Mouse (Mus musculus) left cerebral cortex, adult 2 months (tissue): Measurements from ENCODE around the gene Hcfc2. TPM values are rescaled to one million over a fixed set of nuclear protein-coding genes. Genes with fewer than 3 reads are reported as not detected.

Source experiments
- DNase-seq, 2 experiments: peaks; one replicate each; pipeline ENCODE4 v3.0.0; 2021 to 2022; ENCODE audit warnings: low spot score in 2 of 2, mixed read lengths in 1 of 2; ENCODE audit errors: extremely low spot score in 1 of 2
- H3K27ac ChIP-seq: fragments of 200-600 bp; 2 replicates; pipeline ENCODE4 v1.8.1; 2022
- H3K4me3 ChIP-seq: fragments of 200-600 bp; 2 replicates; pipeline ENCODE4 v1.8.1; 2022
- CTCF ChIP-seq: fragments of 200-600 bp; IDR thresholded peaks from 2 replicates; pipeline ENCODE4 v1.8.1; 2022; ENCODE audit warnings: antibody characterized with exemption, mild to moderate bottlenecking, moderate library complexity
- intact Hi-C: fragments of 180-260 bp; cut with DNase I; formaldehyde crosslinking; loops from one replicate; pipeline ENCODE4 v1.15.1; 2025
- total RNA-seq, 2 experiments: library from RNA; stranded (reverse); gene quantifications; 2 replicates each; pipeline ENCODE4 v1.2.3; 2021

The Hcfc2 gene
- total RNA-seq, 2 experiments from 2014 or later, result 45.1 to 47.4 TPM

DNA sequence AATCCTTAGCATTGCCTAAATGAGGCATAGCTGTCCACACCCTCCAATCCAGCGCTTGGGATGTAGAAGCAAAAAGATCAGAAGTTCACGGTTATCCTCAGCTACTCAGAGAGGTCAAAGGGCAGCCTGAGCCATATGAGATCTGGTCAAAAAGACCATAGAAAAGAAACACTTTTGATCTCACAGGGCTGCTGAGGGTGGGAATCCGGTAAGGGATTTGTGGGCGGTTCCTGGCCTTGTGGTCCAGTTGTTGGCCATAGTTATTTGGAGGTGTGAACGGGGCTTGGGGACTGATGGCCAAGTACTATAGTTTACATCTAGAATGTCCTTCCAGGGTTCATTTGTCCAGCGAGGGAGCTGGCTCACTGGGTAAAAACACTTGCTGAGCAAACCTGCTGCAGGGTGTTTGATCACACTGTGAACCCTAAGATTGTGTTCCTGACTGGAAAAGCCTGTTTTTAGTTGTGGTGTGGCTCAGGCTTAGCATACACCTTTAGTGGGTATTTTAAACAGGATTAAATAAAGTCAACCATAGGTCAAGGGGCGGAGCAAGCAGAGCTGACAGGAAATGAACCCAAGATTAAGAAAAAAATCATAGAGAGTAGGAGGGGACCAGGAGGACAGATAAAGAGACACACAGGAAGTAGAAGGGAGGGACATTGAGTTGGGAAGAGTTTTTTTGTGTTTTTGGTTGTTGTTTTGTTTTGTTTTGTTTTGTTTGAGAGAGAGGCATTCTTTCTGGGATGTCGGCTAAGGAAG lies 83.0 kb downstream of the Hcfc2 start:
- TF ChIP-seq CTCF, result no peak
- intact Hi-C loops, result no loop called here

GRCm38 (mm10) chr10:82779831-82780230 lies 83.9 kb downstream of the Hcfc2 start:
- no peak for TF ChIP-seq CTCF
- DNase-seq, result no peak
- intact Hi-C loops, result no loop called here
- no peak overlapping the region for H3K27ac ChIP-seq
- H3K4me3 ChIP-seq, result no peak overlapping the region

More for the DNA sequence above, 83.0 kb downstream of the Hcfc2 start:
- no peak for DNase-seq
- Histone ChIP-seq H3K4me3 (no peak overlapping the region), H3K27ac (no peak overlapping the region)

- intact Hi-C loops, result no loop called here
- TF ChIP-seq CTCF, result no peak
- no peak overlapping the region for H3K4me3 ChIP-seq
- DNase-seq, result no peak
- no peak overlapping the region for H3K27ac ChIP-seq
These were observed 84.4 kb downstream of the Hcfc2 start for GRCm38 (mm10) chr10:82780322-82780721.

- no peak for DNase-seq
- no peak for TF ChIP-seq CTCF
- intact Hi-C loops, result no loop called here
- H3K4me3 ChIP-seq, result no peak overlapping the region
- H3K27ac ChIP-seq, result no peak overlapping the region
These were observed 84.9 kb downstream of the Hcfc2 start for GRCm38 (mm10) chr10:82780816-82781215.

DNA sequence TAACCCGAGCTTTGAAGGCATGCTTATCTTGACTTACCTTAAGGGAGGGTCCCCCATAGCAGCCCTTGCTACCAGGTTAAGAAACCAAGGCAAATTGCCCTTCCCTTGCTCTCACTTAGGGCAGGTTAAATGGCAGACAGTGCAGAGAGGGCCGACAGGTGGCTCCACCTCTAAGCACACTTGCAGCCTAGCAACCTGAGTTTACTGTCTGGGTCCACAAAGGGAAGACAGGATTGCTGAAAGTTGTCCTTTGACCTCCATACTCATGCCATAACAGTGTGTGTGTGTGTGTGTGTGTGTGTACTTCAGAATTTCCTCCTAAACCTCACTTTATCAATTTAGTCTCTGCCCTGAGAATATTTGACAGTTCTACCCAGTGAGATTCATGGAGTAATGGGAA lies 86.5 kb downstream of the Hcfc2 start:
- no peak overlapping the region for H3K4me3 ChIP-seq
- intact Hi-C loops, result no loop called here
- H3K27ac ChIP-seq, result no peak overlapping the region
- TF ChIP-seq CTCF, result no peak
- DNase-seq, result no peak

- no peak for DNase-seq
- no peak overlapping the region for H3K27ac ChIP-seq
- no peak for TF ChIP-seq CTCF
- intact Hi-C loops, result no loop called here
- H3K4me3 ChIP-seq, result no peak overlapping the region
These were observed 93.2 kb downstream of the Hcfc2 start for GRCm38 (mm10) chr10:82789181-82789580.

GRCm38 (mm10) chr10:82790504-82790903 lies 94.5 kb downstream of the Hcfc2 start:
- no peak for TF ChIP-seq CTCF
- Histone ChIP-seq H3K4me3 (no peak overlapping the region), H3K27ac (no peak overlapping the region)
- intact Hi-C loops, result no loop called here
- no peak for DNase-seq

DNA sequence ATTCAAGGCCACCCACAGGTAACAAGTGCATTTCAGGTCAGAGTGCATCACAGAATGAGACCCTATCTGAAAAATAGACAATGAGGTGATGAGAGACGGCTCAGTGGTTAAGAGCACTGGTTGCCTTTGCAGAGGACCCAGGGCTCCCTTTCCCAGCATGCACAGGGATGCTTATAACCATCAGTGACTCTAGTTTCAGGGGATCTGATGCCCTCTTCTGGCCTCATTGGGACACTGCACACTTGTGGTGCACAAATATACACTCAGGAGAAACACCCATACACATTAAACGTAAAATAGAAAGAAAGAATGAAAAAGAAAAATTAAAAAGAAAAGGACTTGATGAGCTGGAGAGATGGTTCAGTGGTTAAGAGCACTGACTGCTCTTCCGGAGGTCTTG lies 95.8 kb downstream of the Hcfc2 start:
- no peak for DNase-seq
- H3K27ac ChIP-seq, result no peak overlapping the region
- no peak overlapping the region for H3K4me3 ChIP-seq
- no peak for TF ChIP-seq CTCF
- intact Hi-C loops, result no loop called here

Other genes with a start within 250 kb of the Hcfc2 start
- not detected for gene Gm1553, start 203.5 kb upstream of the Hcfc2 start, total RNA-seq
- gene 1190007I07Rik, start 72.9 kb upstream of the Hcfc2 start, total RNA-seq, result 10 to 100 TPM; 16.6 to 21.0 TPM
- 10 to 100 TPM; 42.7 to 50.2 TPM for gene Tdg, start 66.3 kb upstream of the Hcfc2 start, total RNA-seq
- gene Glt8d2, start 5.5 kb upstream of the Hcfc2 start, total RNA-seq, result 10 to 100 TPM; 22.4 to 26.6 TPM
- gene Nfyb, start 68.0 kb downstream of the Hcfc2 start, total RNA-seq, result 10 to 100 TPM; 57.3 to 60.2 TPM
- gene Txnrd1, start 137.8 kb downstream of the Hcfc2 start, total RNA-seq, result 10 to 100 TPM; 46.9 to 48.1 TPM
- gene Eid3, start 170.5 kb downstream of the Hcfc2 start, total RNA-seq, result 1 to 10 TPM; 2.0 to 2.4 TPM